Mouse (Mus musculus) embryonic fibroblast, embryonic 13.5 days (primary cell): ENCODE measurements around the gene Trabd2b.

Source experiments
- CTCF ChIP-seq: IDR thresholded peaks from 2 replicates; pipeline ENCODE4 v1.5.1; 2011; ENCODE audit warnings: mild to moderate bottlenecking, control low read depth, low read length, moderate library complexity, borderline replicate concordance; ENCODE audit not compliant: insufficient read depth
- POLR2A ChIP-seq: IDR thresholded peaks from 2 replicates; pipeline ENCODE4 v1.6.1; 2011; ENCODE audit warnings: low read depth, mild to moderate bottlenecking, control low read depth, low read length, moderate library complexity

GRCm38 (mm10) chr4:114651606-114652005 is 245.1 kb downstream of the Trabd2b start:
- TF ChIP-seq POLR2A (no peak), CTCF (no peak)
